Mouse (Mus musculus) limb, embryonic 10.5 days (tissue): ENCODE results near the gene Ankrd2. TPM values are rescaled to one million over a fixed set of nuclear protein-coding genes. Genes with fewer than 3 reads are reported as not detected.

ENCODE experiments used
- DNase-seq: peaks from one replicate; pipeline ENCODE4 v3.0.0-alpha.2; 2017; ENCODE audit warnings: low spot score
- H3K27ac ChIP-seq: fragments of 300-500 bp; sonication (generic); 2 replicates; pipeline ENCODE4 v1.5.1; 2016; ENCODE audit warnings: mild to moderate bottlenecking
- H3K27me3 ChIP-seq: fragments of 300-500 bp; sonication (generic); 2 replicates; pipeline ENCODE4 v1.6.1; 2016; ENCODE audit warnings: low read depth, mild to moderate bottlenecking; ENCODE audit not compliant: poor library complexity, severe bottlenecking
- H3K36me3 ChIP-seq: fragments of 300-500 bp; sonication (generic); 2 replicates; pipeline ENCODE4 v1.6.1; 2016; ENCODE audit warnings: mild to moderate bottlenecking, moderate library complexity
- H3K4me1 ChIP-seq: fragments of 300-500 bp; sonication (generic); 2 replicates; pipeline ENCODE4 v1.6.1; 2016
- H3K4me3 ChIP-seq: fragments of 300-500 bp; sonication (generic); 2 replicates; pipeline ENCODE4 v1.5.1; 2016; ENCODE audit warnings: mild to moderate bottlenecking, moderate library complexity
- H3K9me3 ChIP-seq: fragments of 300-500 bp; sonication (generic); replicated peaks from 2 replicates; pipeline ENCODE4 v1.6.1; 2016; ENCODE audit warnings: mild to moderate bottlenecking
- WGBS: fragments of 180-500 bp; shearing (Covaris S2); methylation state at CpG from one replicate; pipeline ENCODE4 v1.1.7; 2016; 5-methylcytosine and 5-hydroxymethylcytosine counted together
- polyA plus RNA-seq: library from polyadenylated mRNA; unstranded; fragments of >200 nt; fragmentation: Nextera tagmentation; extraction: Ambion mirVana; gene quantifications from 2 replicates; pipeline ENCODE4 v1.2.1, GENCODE M21; 2016

Gene Ankrd2
- polyA plus RNA-seq, 1 experiment from 2014 or later = not detected

DNA sequence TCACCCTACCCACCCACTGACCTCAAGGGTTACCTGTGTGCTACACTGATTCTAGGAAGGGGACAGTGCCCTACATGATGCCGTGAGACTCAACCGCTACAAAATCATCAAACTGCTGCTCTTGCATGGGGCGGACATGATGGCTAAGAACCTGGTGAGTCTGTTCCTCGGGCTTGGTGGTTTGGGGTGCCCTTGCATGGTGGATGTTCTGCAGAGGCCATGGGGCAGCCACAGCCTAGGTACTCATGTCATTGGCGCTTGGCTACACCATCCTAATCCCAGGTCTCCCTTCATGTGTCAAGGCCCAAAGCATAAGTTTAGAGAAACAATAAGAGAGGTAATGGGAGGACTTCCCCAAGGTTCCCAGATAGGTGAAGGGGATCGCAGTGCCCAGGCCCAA lies 8.2 kb downstream of the Ankrd2 start:
- H3K27ac ChIP-seq = no peak overlapping the region
- H3K4me3 ChIP-seq = no peak overlapping the region
- DNase-seq = no peak
- H3K36me3 ChIP-seq = no peaks in the 10 kb centered on the region
- peaks cover 24% of the 10 kb centered on the region for H3K27me3 ChIP-seq
- H3K4me1 ChIP-seq = peaks cover 10% of the 10 kb centered on the region
- no peaks in the 10 kb centered on the region for H3K9me3 ChIP-seq
- 95% methylated on average over 6 of the region's 6 CpGs for WGBS

- peak within 1 kb of the TSS; percentile 77 for H3K27ac ChIP-seq
These were observed 9.7 kb downstream of the Ankrd2 start, which contains the start of gene Hoga1 for GRCm38 (mm10) chr19:42045269-42046102. TSS of gene Hoga1 (plus strand) at chr19:42045610.

GRCm38 (mm10) chr19:42050251-42050650 lies 14.5 kb downstream of the Ankrd2 start:
- Histone ChIP-seq H3K4me3 (no peak overlapping the region), H3K27ac (no peak overlapping the region), H3K27me3 (peaks cover 4% of the 10 kb centered on the region; the same call in 1 of the 2 replicates), H3K4me1 (peaks cover 18% of the 10 kb centered on the region), H3K9me3 (no peaks in the 10 kb centered on the region), H3K36me3 (no peaks in the 10 kb centered on the region)
- WGBS = 89% methylated on average over 1 of the region's 1 CpGs
- DNase-seq = no peak

More at GRCm38 (mm10) chr19:42045269-42046102, 9.7 kb downstream of the Ankrd2 start, which contains the start of gene Hoga1:
- H3K27me3 ChIP-seq = peaks cover 14% of the 10 kb centered on the region
- no peaks in the 10 kb centered on the region for H3K36me3 ChIP-seq
- DNase-seq = peak; percentile 84
- H3K9me3 ChIP-seq = no peaks in the 10 kb centered on the region
- 26% methylated on average over 23 of the region's 23 CpGs for WGBS
- H3K4me1 ChIP-seq = peaks cover 10% of the 10 kb centered on the region
- H3K4me3 ChIP-seq = peak within 1 kb of the TSS; percentile 49

DNA sequence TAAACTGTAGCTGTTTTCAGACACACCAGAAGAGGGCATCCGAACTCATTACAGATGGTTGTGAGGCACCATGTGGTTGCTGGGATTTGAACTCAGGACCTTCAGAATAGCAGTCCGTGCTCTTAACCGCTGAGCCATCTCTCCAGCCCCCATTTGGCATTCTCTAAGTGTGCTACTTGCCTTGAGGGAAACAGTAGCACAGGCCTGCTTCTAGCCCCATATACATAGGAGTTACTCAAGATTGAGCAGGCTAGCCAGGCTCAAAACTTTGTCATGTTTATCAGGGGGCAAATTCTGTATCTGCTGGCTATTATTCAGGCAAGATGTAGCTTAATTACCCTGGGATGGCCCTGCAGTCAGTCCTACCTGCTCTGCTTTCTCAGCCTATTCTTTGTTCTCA lies 15.6 kb downstream of the Ankrd2 start:
- peaks cover under 1% of the 10 kb centered on the region; the same call in 1 of the 2 replicates for H3K27me3 ChIP-seq
- peaks cover 9% of the 10 kb centered on the region; the same call in 1 of the 2 replicates for H3K4me1 ChIP-seq
- H3K9me3 ChIP-seq = no peaks in the 10 kb centered on the region
- no peak overlapping the region for H3K4me3 ChIP-seq
- no peaks in the 10 kb centered on the region for H3K36me3 ChIP-seq
- DNase-seq = no peak
- 83% methylated on average over 3 of the region's 3 CpGs for WGBS
- no peak overlapping the region for H3K27ac ChIP-seq

DNA sequence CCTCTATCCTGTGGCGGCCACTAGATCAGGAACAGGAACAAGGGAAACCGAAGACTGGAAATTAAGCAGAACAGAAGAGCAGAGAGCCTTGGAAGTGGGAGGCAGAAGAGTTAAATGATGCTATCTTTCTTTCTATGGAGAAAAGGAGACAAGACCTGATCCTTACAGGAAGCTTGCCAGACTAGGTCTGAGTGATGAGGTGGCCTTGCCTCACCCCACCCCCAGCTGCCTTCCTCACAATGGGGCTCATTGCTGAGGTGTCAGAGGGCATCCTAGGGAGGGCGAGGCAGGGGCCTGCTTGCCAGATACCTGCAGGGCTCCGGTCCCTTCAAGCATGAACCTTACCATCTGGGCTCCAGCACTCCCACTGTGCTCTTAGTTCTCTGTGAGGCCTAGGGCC lies 16.1 kb downstream of the Ankrd2 start, which contains the start of gene 4933411K16Rik:
Gene 4933411K16Rik, plus strand, starts transcription at position 301 of the 400 bp plus-strand sequence.
- WGBS = 77% methylated on average over 4 of the region's 4 CpGs
- Histone ChIP-seq H3K9me3 (no peaks in the 10 kb centered on the region), H3K36me3 (no peaks in the 10 kb centered on the region), H3K27me3 (no peaks in the 10 kb centered on the region), H3K4me1 (peaks cover 9% of the 10 kb centered on the region; the same call in 1 of the 2 replicates), H3K4me3 (no peak within 1 kb of the TSS), H3K27ac (no peak within 1 kb of the TSS)
- no peak for DNase-seq

- Histone ChIP-seq H3K4me1 (peaks cover 9% of the 10 kb centered on the region; the same call in 1 of the 2 replicates), H3K36me3 (no peaks in the 10 kb centered on the region), H3K27ac (no peak overlapping the region), H3K4me3 (no peak overlapping the region), H3K9me3 (no peaks in the 10 kb centered on the region), H3K27me3 (no peaks in the 10 kb centered on the region)
- 87% methylated on average over 6 of the region's 6 CpGs for WGBS
- DNase-seq = no peak
These were observed 18.5 kb downstream of the Ankrd2 start for GRCm38 (mm10) chr19:42054255-42054654.

DNA sequence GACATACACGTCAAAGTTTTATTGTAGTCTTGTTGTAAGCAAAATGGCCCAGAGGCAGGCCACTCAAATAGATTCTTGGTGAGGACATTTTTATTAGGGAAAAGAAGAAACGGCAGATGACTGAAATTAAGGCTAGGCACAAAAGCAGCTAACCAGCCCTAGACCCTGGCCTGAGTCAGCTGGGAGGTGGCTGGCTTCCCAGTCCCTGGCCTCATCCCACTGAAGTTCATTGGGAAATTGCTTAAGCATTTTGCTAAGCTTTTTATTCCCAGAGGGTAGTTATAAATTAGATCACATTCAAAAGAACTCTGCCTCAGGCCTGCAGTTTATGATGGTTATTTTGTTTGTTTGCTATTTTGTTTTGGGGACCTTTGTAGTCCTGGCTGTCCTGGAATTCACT lies 20.1 kb downstream of the Ankrd2 start:
- Histone ChIP-seq H3K9me3 (no peaks in the 10 kb centered on the region), H3K27me3 (no peaks in the 10 kb centered on the region), H3K27ac (no peak overlapping the region), H3K36me3 (no peaks in the 10 kb centered on the region), H3K4me3 (no peak overlapping the region), H3K4me1 (peaks cover 9% of the 10 kb centered on the region; the same call in 1 of the 2 replicates)
- no peak for DNase-seq
- 71% methylated on average over 2 of the region's 2 CpGs for WGBS

- no peaks in the 10 kb centered on the region for H3K27me3 ChIP-seq
- no peak for DNase-seq
- peaks cover 9% of the 10 kb centered on the region; the same call in 1 of the 2 replicates for H3K4me1 ChIP-seq
- H3K36me3 ChIP-seq = no peaks in the 10 kb centered on the region
- H3K9me3 ChIP-seq = no peaks in the 10 kb centered on the region
- H3K4me3 ChIP-seq = no peak overlapping the region
- no peak overlapping the region for H3K27ac ChIP-seq
- WGBS = 84% methylated on average over 6 of the region's 6 CpGs
These were observed 21.1 kb downstream of the Ankrd2 start for GRCm38 (mm10) chr19:42056719-42057409.

- WGBS = 71% methylated on average over 7 of the region's 7 CpGs
- Histone ChIP-seq H3K9me3 (no peaks in the 10 kb centered on the region), H3K4me3 (no peak overlapping the region), H3K27ac (no peak overlapping the region), H3K27me3 (no peaks in the 10 kb centered on the region), H3K4me1 (peaks cover 1% of the 10 kb centered on the region; the same call in 1 of the 2 replicates), H3K36me3 (no peaks in the 10 kb centered on the region)
- DNase-seq = no peak
These were observed 22.6 kb downstream of the Ankrd2 start for GRCm38 (mm10) chr19:42058426-42058825.

- H3K36me3 ChIP-seq = no peaks in the 10 kb centered on the region
- no peak overlapping the region for H3K4me3 ChIP-seq
- H3K4me1 ChIP-seq = no peaks in the 10 kb centered on the region
- H3K27ac ChIP-seq = no peak overlapping the region
- H3K27me3 ChIP-seq = no peaks in the 10 kb centered on the region
- no peak for DNase-seq
- WGBS = 88% methylated on average over 7 of the region's 7 CpGs
- no peaks in the 10 kb centered on the region for H3K9me3 ChIP-seq
These were observed 25.6 kb downstream of the Ankrd2 start for GRCm38 (mm10) chr19:42061443-42061842.

- DNase-seq = no peak
These were observed 32.8 kb downstream of the Ankrd2 start for GRCm38 (mm10) chr19:42068441-42069240.

GRCm38 (mm10) chr19:42069241-42069525 lies 33.4 kb downstream of the Ankrd2 start:
- 69% methylated on average over 6 of the region's 6 CpGs for WGBS
- peaks cover 4% of the 10 kb centered on the region for H3K36me3 ChIP-seq
- no peaks in the 10 kb centered on the region for H3K9me3 ChIP-seq
- H3K4me3 ChIP-seq = no peak overlapping the region
- no peaks in the 10 kb centered on the region; the same call in none of the 2 replicates for H3K4me1 ChIP-seq
- no peak overlapping the region for H3K27ac ChIP-seq
- no peaks in the 10 kb centered on the region for H3K27me3 ChIP-seq
- no peak for DNase-seq

More at GRCm38 (mm10) chr19:42068441-42069240, 32.8 kb downstream of the Ankrd2 start:
- no peaks in the 10 kb centered on the region for H3K9me3 ChIP-seq
- 83% methylated on average over 11 of the region's 11 CpGs for WGBS
- no peaks in the 10 kb centered on the region for H3K27me3 ChIP-seq
- no peaks in the 10 kb centered on the region; the same call in 1 of the 2 replicates for H3K4me1 ChIP-seq
- H3K36me3 ChIP-seq = peaks cover 2% of the 10 kb centered on the region; the same call in 1 of the 2 replicates
- H3K27ac ChIP-seq = no peak overlapping the region
- H3K4me3 ChIP-seq = no peak overlapping the region
